Mouse (Mus musculus): Measurements from ENCODE around the gene 1700029I15Rik. TPM values are rescaled to one million over a fixed set of nuclear protein-coding genes. Genes with fewer than 3 reads are reported as not detected.

Gene 1700029I15Rik
- 2.0 and 5.7 TPM in 2 replicates for polyA plus RNA-seq (2015; fragmentation: Nextera tagmentation; extraction: Ambion mirVana)

DNA sequence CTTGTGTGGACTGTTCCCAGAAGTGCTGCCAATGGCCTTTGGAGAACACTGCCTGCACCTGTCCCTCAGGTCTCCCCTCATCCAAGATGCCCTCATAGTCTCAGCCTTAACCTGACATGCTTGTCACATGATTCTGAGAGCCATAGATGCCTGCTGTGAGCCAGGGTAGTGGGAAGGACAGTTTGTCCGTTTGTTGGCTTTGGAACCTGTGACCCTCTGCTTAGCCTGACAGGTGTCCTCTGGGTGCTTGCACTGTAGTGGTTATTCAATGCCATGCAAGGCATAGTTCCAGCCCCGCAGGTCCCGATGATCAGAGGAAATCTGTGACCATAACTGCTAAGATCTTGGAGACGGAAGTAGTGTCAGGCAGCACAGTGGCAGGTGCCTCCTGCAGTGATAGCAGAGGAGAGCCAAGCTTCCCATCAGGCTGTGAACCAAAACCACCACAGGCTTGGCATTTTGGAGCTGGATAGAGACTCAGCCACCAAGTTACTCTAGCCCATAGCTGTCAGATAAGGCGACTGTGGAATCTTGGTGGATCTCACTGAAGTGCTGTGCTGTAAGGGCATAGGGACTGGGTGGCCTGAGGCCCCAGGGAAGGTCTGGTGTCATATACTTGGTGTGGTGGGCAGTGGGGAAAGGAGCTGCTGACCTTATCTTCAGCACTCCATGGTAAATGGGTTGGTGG, at the start of gene 1700029I15Rik:
Gene 1700029I15Rik (plus strand): TSS at position 638 of the 688 bp plus-strand sequence.

DNA sequence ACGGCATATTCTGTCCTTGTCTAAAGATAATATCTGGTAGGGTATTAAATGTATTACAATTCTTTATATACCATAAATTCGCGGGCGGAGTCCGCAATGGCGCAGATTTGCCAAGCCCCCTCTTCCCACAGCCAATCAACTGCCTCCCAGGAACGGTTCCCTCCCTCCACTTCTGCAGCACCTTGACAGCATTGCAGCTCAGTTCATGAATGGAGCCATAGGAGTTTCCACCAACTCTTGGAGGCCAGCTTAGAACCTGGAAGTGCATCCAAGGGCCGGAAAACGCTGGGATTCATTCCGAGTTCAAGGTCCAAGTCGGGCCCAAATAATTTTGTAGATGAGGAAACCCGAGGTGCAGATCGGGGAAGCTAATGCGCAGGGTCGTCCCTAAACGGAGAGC, 7.8 kb upstream of the 1700029I15Rik start, which contains the start of the genes Pex16 and Large2:
Gene Pex16 (plus strand): TSS at position 163 of the 400 bp plus-strand sequence.
Gene Large2 (minus strand): TSS at position 356 of the 400 bp plus-strand sequence.

DNA sequence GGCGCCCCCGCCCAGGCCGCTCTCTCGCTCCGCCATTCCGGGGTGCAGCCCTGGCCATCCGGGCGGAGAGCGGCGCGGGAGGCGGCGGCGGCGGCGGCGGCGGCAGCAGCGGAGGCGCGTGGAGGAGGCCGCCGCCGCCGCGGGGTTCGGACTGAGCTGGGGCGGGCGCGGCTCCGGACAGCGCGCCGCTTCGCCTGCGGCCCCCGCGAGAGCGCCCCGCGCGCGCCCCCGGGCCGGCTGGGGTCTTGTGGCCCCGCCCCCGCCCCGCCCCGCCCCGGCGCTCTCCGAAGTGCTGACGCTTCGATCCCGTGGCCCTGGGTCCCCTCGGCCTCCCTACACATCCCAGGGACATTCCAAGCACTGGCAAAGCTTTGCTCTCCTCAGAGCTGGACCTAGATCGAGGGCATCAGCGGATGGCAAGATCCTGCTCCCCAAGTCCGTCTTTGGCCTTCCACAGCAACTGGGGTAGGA, 18.8 kb downstream of the 1700029I15Rik start, which contains the start of gene Mapk8ip1:
Gene Mapk8ip1 (minus strand): TSS at position 173 of the 471 bp plus-strand sequence.

DNA sequence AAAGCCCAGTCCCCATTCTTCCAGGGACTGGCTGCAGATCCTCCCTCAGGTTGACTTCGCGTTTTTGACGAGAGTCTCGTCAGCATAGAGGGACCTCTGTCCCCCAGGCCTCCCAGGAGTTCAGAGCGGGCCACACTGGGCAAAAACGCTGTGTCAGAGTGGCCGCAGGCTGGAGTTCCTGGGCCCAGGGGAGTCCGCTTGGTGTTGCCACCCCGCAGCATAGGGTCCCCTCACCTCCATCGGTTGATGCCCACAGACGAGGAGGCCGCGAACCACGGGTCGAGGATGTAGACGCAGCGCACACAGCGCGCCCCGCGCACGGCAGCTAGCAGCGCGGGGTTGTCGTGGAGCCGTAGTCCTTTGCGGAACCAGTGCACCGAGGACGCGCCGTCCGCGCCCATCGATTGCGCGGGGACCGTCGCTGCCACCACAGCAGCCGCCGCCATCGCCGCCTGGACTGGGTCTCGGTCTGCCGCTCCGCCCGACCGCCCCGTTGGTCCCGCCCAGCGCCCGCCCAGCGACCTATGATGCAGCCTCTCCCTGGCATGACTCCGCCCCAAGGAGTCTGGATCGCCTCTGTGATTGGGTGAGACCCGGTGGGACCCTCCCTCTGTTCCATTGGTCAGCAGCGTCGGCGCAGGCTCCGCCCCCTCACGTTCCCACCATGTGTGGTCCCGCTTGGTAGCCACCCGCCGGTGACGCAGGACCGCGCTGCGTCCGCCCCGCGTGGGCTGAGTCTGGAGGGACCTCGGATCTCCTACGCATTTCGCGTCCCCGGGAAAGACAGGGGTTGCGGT, 51.4 kb downstream of the 1700029I15Rik start, which contains the start of gene Cry2:
Gene Cry2 (minus strand): TSS at position 466 of the 797 bp plus-strand sequence.

Small RNA genes within 50 kb of the gene (microRNA-seq; reads per million reads assigned to microRNA genes)
- gene Mir7000 (ENCODE audit: borderline replicate concordance, insufficient number of aligned reads) = not detected

Other genes starting within 250 kb of the 1700029I15Rik start
- gene Pex16, start 7.9 kb upstream of the 1700029I15Rik start, polyA plus RNA-seq (2015; fragmentation: Nextera tagmentation; extraction: Ambion mirVana) = 64.3 and 172 TPM in 2 replicates
- gene Large2, start 7.7 kb upstream of the 1700029I15Rik start, polyA plus RNA-seq (2015; fragmentation: Nextera tagmentation; extraction: Ambion mirVana) = 1.3 and 3.8 TPM in 2 replicates
- gene Mapk8ip1, start 18.7 kb downstream of the 1700029I15Rik start, polyA plus RNA-seq (2015; fragmentation: Nextera tagmentation; extraction: Ambion mirVana) = 31.9 and 42.0 TPM in 2 replicates
- 18.2 and 29.1 TPM in 2 replicates for gene Cry2, start 51.5 kb downstream of the 1700029I15Rik start, polyA plus RNA-seq (2015; fragmentation: Nextera tagmentation; extraction: Ambion mirVana)
- gene Slc35c1, start 78.0 kb downstream of the 1700029I15Rik start, polyA plus RNA-seq (2015; fragmentation: Nextera tagmentation; extraction: Ambion mirVana) = 9.4 and 14.0 TPM in 2 replicates
- 6.5 and 7.5 TPM in 2 replicates for gene Chst1, start 217.2 kb downstream of the 1700029I15Rik start, polyA plus RNA-seq (2015; fragmentation: Nextera tagmentation; extraction: Ambion mirVana)

All from adrenal gland, postnatal 0 days (tissue).